8 mouse cellular contexts compared by ENCODE assay signal in genomic region chr12:85436021-85436621, GRCm38 (mm10). TPM values are rescaled to one million over a fixed set of nuclear protein-coding genes. Genes with fewer than 3 reads are reported as not detected.
DNase-seq lines count a peak whose midpoint lies in the region; ATAC-seq lines count a peak whose summit lies in the region.

No protein-coding gene starts in this region.

- peaks cover 27% of the 10 kb centered on the region for H3K4me1 ChIP-seq in hindbrain, embryonic 15.5 days (replicated peaks)
- peaks cover 30% of the 10 kb centered on the region for H3K4me1 ChIP-seq in midbrain, embryonic 12.5 days
- peaks cover 3% of the 10 kb centered on the region; the same call in 1 of the 2 replicates for H3K4me1 ChIP-seq in liver, embryonic 11.5 days (replicated peaks; ENCODE audit: control insufficient read depth, insufficient read depth, low read length)

- no peaks in the 10 kb centered on the region for H3K9me3 ChIP-seq in hindbrain, embryonic 15.5 days
- H3K9me3 ChIP-seq in midbrain, embryonic 12.5 days: no peaks in the 10 kb centered on the region
- no peaks in the 10 kb centered on the region for H3K9me3 ChIP-seq in liver, embryonic 11.5 days (ENCODE audit: control insufficient read depth, low read length)

- no peak overlapping the region for H3K9ac ChIP-seq in hindbrain, embryonic 15.5 days
- H3K9ac ChIP-seq in midbrain, embryonic 12.5 days (replicated peaks): no peak overlapping the region
- no peak overlapping the region for H3K9ac ChIP-seq in liver, embryonic 11.5 days (ENCODE audit: low read depth, low read length)

- no peaks in the 10 kb centered on the region for H3K36me3 ChIP-seq in hindbrain, embryonic 15.5 days
- H3K36me3 ChIP-seq in midbrain, embryonic 12.5 days: no peaks in the 10 kb centered on the region
- no peaks in the 10 kb centered on the region for H3K36me3 ChIP-seq in liver, embryonic 11.5 days (ENCODE audit: control insufficient read depth, insufficient read depth, low read length)

- WGBS in hindbrain, embryonic 15.5 days: 35% methylated on average over 10 of the region's 10 CpGs
- WGBS in midbrain, embryonic 12.5 days: 72% methylated on average over 10 of the region's 10 CpGs
- 71% methylated on average over 10 of the region's 10 CpGs for WGBS in liver, embryonic 11.5 days

- peak overlapping the region; percentile 71 for H3K27ac ChIP-seq in hindbrain, embryonic 15.5 days (replicated peaks)
- H3K27ac ChIP-seq in midbrain, embryonic 12.5 days (replicated peaks): peak overlapping the region; percentile 15; the same call in 1 of the 2 replicates
- no peak overlapping the region for H3K27ac ChIP-seq in liver, embryonic 11.5 days (ENCODE audit: low read depth, low read length)

- H3K4me3 ChIP-seq in hindbrain, embryonic 15.5 days: no peak overlapping the region
- H3K4me3 ChIP-seq in midbrain, embryonic 12.5 days: no peak overlapping the region
- no peak overlapping the region for H3K4me3 ChIP-seq in liver, embryonic 11.5 days (ENCODE audit: low read depth, low read length)

- no peaks in the 10 kb centered on the region for H3K27me3 ChIP-seq in hindbrain, embryonic 15.5 days
- H3K27me3 ChIP-seq in midbrain, embryonic 12.5 days: 0 out of 2 replicates have a peak, but pooled peaks cover 4% of the 10 kb centered on the region
- no peaks in the 10 kb centered on the region for H3K27me3 ChIP-seq in liver, embryonic 11.5 days (replicated peaks; ENCODE audit: control insufficient read depth, insufficient read depth, low read length)

- peak; percentile 64 for DNase-seq in Muller cell, postnatal 12 days (ENCODE audit: inconsistent ontology term)
- DNase-seq in cerebellum, adult 11-12 months: peak; percentile 88
- DNase-seq in frontal cortex, postnatal 36 days (ENCODE audit: low spot score in 2 of 2): peak; percentile 83 to 96
- DNase-seq in telencephalon, adult 2 months (ENCODE audit: low read depth, low spot score): peak; percentile 98
- no peak for DNase-seq in liver, embryonic 11.5 days (ENCODE audit: low spot score)
- DNase-seq in testis, postnatal 14 days (ENCODE audit: low spot score): no peak

- ATAC-seq in hindbrain, embryonic 15.5 days (ENCODE audit: low FRiP score, low read depth): peak; percentile 91
- no peak for ATAC-seq in midbrain, embryonic 12.5 days (ENCODE audit: low FRiP score, low read depth)
- ATAC-seq in liver, embryonic 11.5 days (replicated peaks; ENCODE audit: low FRiP score): no peak

- H3K4me2 ChIP-seq in hindbrain, embryonic 15.5 days: peak overlapping the region; percentile 10
- no peak overlapping the region for H3K4me2 ChIP-seq in midbrain, embryonic 12.5 days (replicated peaks)
- H3K4me2 ChIP-seq in liver, embryonic 11.5 days: no peak overlapping the region

RNA-seq across cellular contexts. Expression of gene Fos, which starts 37.6 kb away (rescaled TPM):
- polyA plus RNA-seq in hindbrain, embryonic 15.5 days (2015; fragmentation: Nextera tagmentation; extraction: Ambion mirVana): 2.6 and 4.0 TPM in 2 replicates
- polyA plus RNA-seq in midbrain, embryonic 12.5 days (2016; fragmentation: Nextera tagmentation; extraction: Ambion mirVana): 1.1 and 1.7 TPM in 2 replicates
- polyA plus RNA-seq in liver, embryonic 11.5 days (2014; fragmentation: Nextera tagmentation; extraction: Ambion mirVana): 1.3 and 1.6 TPM in 2 replicates

Comparison
In these comparisons a context has a peak if more than half of its experiments do, and no peak if none do; other contexts are left out.
1. DNase-seq: peak in Muller cell, postnatal 12 days (single experiment), cerebellum, adult 11-12 months (single experiment), frontal cortex, postnatal 36 days (2 of 2) and telencephalon, adult 2 months (single experiment); none in liver, embryonic 11.5 days (single experiment) and testis, postnatal 14 days (single experiment).